Mouse (Mus musculus): ENCODE data around the gene Gpr19.

DNA sequence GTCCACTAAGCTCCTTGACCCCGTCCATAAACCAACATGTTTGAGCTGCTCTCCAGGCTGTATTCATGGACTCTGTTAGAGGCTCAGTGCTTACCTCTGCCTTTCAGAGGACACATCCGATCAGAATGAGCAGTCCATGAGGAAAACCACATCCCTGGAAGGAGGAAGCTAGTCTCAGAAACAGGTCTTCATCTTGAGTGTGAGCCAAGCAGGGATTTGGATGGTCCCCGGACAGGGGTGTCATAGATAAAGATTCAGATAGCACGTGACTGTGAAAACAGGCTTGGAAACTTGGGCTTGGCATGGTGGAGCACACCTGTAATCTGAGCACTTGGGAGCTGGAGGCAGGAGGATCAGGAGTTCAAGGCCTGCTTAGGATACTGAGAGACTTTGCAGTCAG is 31.5 kb upstream of the Gpr19 start:
- no peak for TF ChIP-seq CTCF (IDR thresholded peaks at IDR 0.05; ENCODE audit: low read depth)
- TF ChIP-seq EP300 (IDR thresholded peaks at IDR 0.05; ENCODE audit: low read depth), result no peak

Data from liver, postnatal 0 days (tissue).